Mouse (Mus musculus): ENCODE data around the gene Tmf1.

The Tmf1 gene

GRCm38 (mm10) chr6:97204252-97204869, 25.4 kb upstream of the Tmf1 start:
- no peak for DNase-seq (ENCODE audit: inconsistent age in 2 of 2, low spot score in 1 of 2)

GRCm38 (mm10) chr6:97202477-97202876, 23.6 kb upstream of the Tmf1 start:
- no peak for DNase-seq (ENCODE audit: inconsistent age in 2 of 2, low spot score in 1 of 2)

- no peak for DNase-seq (ENCODE audit: inconsistent age in 2 of 2, low spot score in 1 of 2)
Measured at GRCm38 (mm10) chr6:97200437-97200836, 21.5 kb upstream of the Tmf1 start.

GRCm38 (mm10) chr6:97179367-97179828, 476 bp upstream of the Tmf1 start:
- DNase-seq (ENCODE audit: inconsistent age in 2 of 2, low spot score in 1 of 2), result no peak

- DNase-seq (ENCODE audit: inconsistent age in 2 of 2, low spot score in 1 of 2), result no peak
Measured at GRCm38 (mm10) chr6:97175716-97176115, 3.2 kb downstream of the Tmf1 start.

GRCm38 (mm10) chr6:97150156-97150555, 28.8 kb downstream of the Tmf1 start:
- peak in 1 of 2 experiments; percentile 36 for DNase-seq (ENCODE audit: inconsistent age in 2 of 2, low spot score in 1 of 2)

GRCm38 (mm10) chr6:97149721-97150120, 29.2 kb downstream of the Tmf1 start:
- no peak for DNase-seq (ENCODE audit: inconsistent age in 2 of 2, low spot score in 1 of 2)

- DNase-seq (ENCODE audit: inconsistent age in 2 of 2, low spot score in 1 of 2), result peak; percentile 89 to 96
Measured at GRCm38 (mm10) chr6:97148383-97149251, 30.3 kb downstream of the Tmf1 start, which contains the start of gene Eogt. Gene Eogt, minus strand, starts transcription at chr6:97149182.

GRCm38 (mm10) chr6:97147755-97148382, 31.1 kb downstream of the Tmf1 start:
- DNase-seq (ENCODE audit: inconsistent age in 2 of 2, low spot score in 1 of 2), result peak; percentile 78 to 91

- DNase-seq (ENCODE audit: inconsistent age in 2 of 2, low spot score in 1 of 2), result peak; percentile 62 to 87
Measured at GRCm38 (mm10) chr6:97145156-97145555, 33.8 kb downstream of the Tmf1 start.

GRCm38 (mm10) chr6:97144359-97144758, 34.6 kb downstream of the Tmf1 start:
- DNase-seq (ENCODE audit: inconsistent age in 2 of 2, low spot score in 1 of 2), result peak; percentile 88 to 94

GRCm38 (mm10) chr6:97142611-97143010, 36.3 kb downstream of the Tmf1 start:
- DNase-seq (ENCODE audit: inconsistent age in 2 of 2, low spot score in 1 of 2), result peak; percentile 37 to 80

GRCm38 (mm10) chr6:97141811-97142210, 37.1 kb downstream of the Tmf1 start:
- peak in 1 of 2 experiments; percentile 30 for DNase-seq (ENCODE audit: inconsistent age in 2 of 2, low spot score in 1 of 2)

GRCm38 (mm10) chr6:97132707-97133303, 46.1 kb downstream of the Tmf1 start:
- peak in 1 of 2 experiments; percentile 22 for DNase-seq (ENCODE audit: inconsistent age in 2 of 2, low spot score in 1 of 2)

GRCm38 (mm10) chr6:97131808-97132207, 47.1 kb downstream of the Tmf1 start:
- DNase-seq (ENCODE audit: inconsistent age in 2 of 2, low spot score in 1 of 2), result peak in 1 of 2 experiments; percentile 52

GRCm38 (mm10) chr6:97130979-97131378, 47.9 kb downstream of the Tmf1 start:
- no peak for DNase-seq (ENCODE audit: inconsistent age in 2 of 2, low spot score in 1 of 2)

GRCm38 (mm10) chr6:97124336-97125010, 54.4 kb downstream of the Tmf1 start:
- DNase-seq (ENCODE audit: inconsistent age in 2 of 2, low spot score in 1 of 2), result peak in 1 of 2 experiments; percentile 73

- DNase-seq (ENCODE audit: inconsistent age in 2 of 2, low spot score in 1 of 2), result no peak
Measured at GRCm38 (mm10) chr6:97120922-97121321, 58.0 kb downstream of the Tmf1 start.

GRCm38 (mm10) chr6:97118327-97118726, 60.6 kb downstream of the Tmf1 start:
- DNase-seq (ENCODE audit: inconsistent age in 2 of 2, low spot score in 1 of 2), result no peak

- no peak for DNase-seq (ENCODE audit: inconsistent age in 2 of 2, low spot score in 1 of 2)
Measured at GRCm38 (mm10) chr6:97116896-97117295, 62.0 kb downstream of the Tmf1 start.

- no peak for DNase-seq (ENCODE audit: inconsistent age in 2 of 2, low spot score in 1 of 2)
Measured at GRCm38 (mm10) chr6:97114821-97115220, 64.1 kb downstream of the Tmf1 start.
